In the genomic region with DNA sequence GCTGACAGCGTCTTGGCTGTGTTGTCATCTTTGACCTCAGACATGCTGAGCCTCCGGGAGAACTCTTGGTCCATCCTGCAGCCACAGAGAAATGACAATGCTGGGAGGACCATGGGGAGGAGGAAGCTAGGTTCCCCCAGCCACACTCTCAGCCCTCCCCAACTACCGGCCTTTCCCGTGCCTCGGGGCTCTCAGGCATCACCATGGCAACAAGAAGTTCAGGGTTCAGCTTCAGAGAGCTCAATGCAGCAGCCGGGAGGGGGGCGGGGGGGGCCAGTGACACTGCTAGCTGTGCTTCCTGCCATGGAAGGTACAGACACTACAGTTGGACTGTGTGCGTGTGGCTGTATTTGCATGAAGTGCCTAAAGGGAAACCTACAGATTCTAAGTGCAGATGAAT, we compare ENCODE assay signal across 11 mouse cellular contexts.
A peak's percentile ranks its signal among the peaks of the same experiment; 100 is the strongest.
DNase-seq lines count a peak whose midpoint lies in the region; ATAC-seq and TF ChIP-seq lines count a peak whose summit lies in the region.
"Had no signal": no experiment of that assay in that cellular context is flagged by ENCODE, and none has a peak within 500 bp of the region (broad histone marks: within the 10 kb centered on the region; RNA-seq: fewer than 3 reads in every experiment).

No protein-coding gene starts in this region.

- no peaks in the 10 kb centered on the region for H3K27me3 ChIP-seq in forebrain, embryonic 16.5 days (replicated peaks; ENCODE audit: control insufficient read depth, insufficient read depth, low read length)
- H3K27me3 ChIP-seq in midbrain, embryonic 13.5 days: no peaks in the 10 kb centered on the region
- H3K27me3 ChIP-seq: liver, embryonic 15.5 days had no signal

- peak; percentile 23; the same call in 1 of the 2 replicates for ATAC-seq in forebrain, embryonic 16.5 days
- 0 out of 2 replicates have a peak, but pooled peaks have one; percentile 68 for ATAC-seq in midbrain, embryonic 13.5 days

- H3K27ac ChIP-seq in ES-E14 (ENCODE audit: insufficient read depth, low read depth, low read length, poor library complexity, severe bottlenecking): peak overlapping the region; percentile 81
- H3K27ac ChIP-seq in forebrain, embryonic 16.5 days (ENCODE audit: low read length): no peak overlapping the region
- peak overlapping the region; percentile 59 for H3K27ac ChIP-seq in midbrain, embryonic 13.5 days

- H3K4me3 ChIP-seq in ES-E14 (ENCODE audit: insufficient read depth in 1 of 2, low read depth in 1 of 2, low read length in 2 of 2, poor library complexity in 1 of 2, severe bottlenecking in 1 of 2): peak overlapping the region in 1 of 2 experiments; percentile 26; a peak in 1 of 4 replicates
- no peak overlapping the region for H3K4me3 ChIP-seq in forebrain, embryonic 16.5 days (replicated peaks; ENCODE audit: low read length)
- H3K4me3 ChIP-seq in midbrain, embryonic 13.5 days (replicated peaks): no peak overlapping the region
- H3K4me3 ChIP-seq: liver, embryonic 15.5 days had no signal

- H3K36me3 ChIP-seq in ES-E14 (ENCODE audit: control insufficient read depth, insufficient read depth, low read length, poor library complexity, severe bottlenecking): peaks cover 23% of the 10 kb centered on the region
- peaks cover 17% of the 10 kb centered on the region for H3K36me3 ChIP-seq in forebrain, embryonic 16.5 days (ENCODE audit: control insufficient read depth, insufficient read depth)
- peaks cover 76% of the 10 kb centered on the region for H3K36me3 ChIP-seq in midbrain, embryonic 13.5 days
- H3K36me3 ChIP-seq: liver, embryonic 15.5 days had no signal

- DNase-seq in kidney, postnatal 14 days: peak; percentile 9
- no peak for DNase-seq in kidney, adult 11 months
- no peak for DNase-seq in ES-E14 (ENCODE audit: low read depth, low spot score)
- no peak for DNase-seq in layer of hippocampus, postnatal 36 days
- DNase-seq in adrenal gland, postnatal 4 days (ENCODE audit: low spot score in 2 of 2): no peak
- no peak for DNase-seq in heart, adult 11 months
- DNase-seq: cerebellum, adult 18-20 months; heart, postnatal 14 days had no signal

- 44% methylated on average over 8 of the region's 8 CpGs for WGBS in forebrain, embryonic 16.5 days
- whole genome bisulfite sequencing in midbrain, embryonic 13.5 days: 13% methylated on average over 8 of the region's 8 CpGs

- in situ Hi-C loops in ES-E14 (cut with MboI; ENCODE audit: low sequenced_read_pairs in 2 of 2, unreplicated experiment in 2 of 2): no loop called here

- H3K9ac ChIP-seq in ES-E14 (ENCODE audit: insufficient read depth, low read depth, low read length, poor library complexity, severe bottlenecking): 0 out of 2 replicates have a peak overlapping the region, but pooled peaks have one; percentile 18
- no peak overlapping the region for H3K9ac ChIP-seq in forebrain, embryonic 16.5 days (replicated peaks; ENCODE audit: low read depth, low read length)
- H3K9ac ChIP-seq in midbrain, embryonic 13.5 days (replicated peaks): no peak overlapping the region
- H3K9ac ChIP-seq: liver, embryonic 15.5 days had no signal

- H3K4me2 ChIP-seq in forebrain, embryonic 16.5 days (ENCODE audit: low read length): no peak overlapping the region
- H3K4me2 ChIP-seq in midbrain, embryonic 13.5 days (replicated peaks): no peak overlapping the region
- H3K4me2 ChIP-seq: liver, embryonic 15.5 days had no signal

- peaks cover 23 to 40% of the 10 kb centered on the region in 2 experiments for H3K4me1 ChIP-seq in ES-E14 (ENCODE audit: control insufficient read depth in 2 of 2, insufficient read depth in 2 of 2, low read length in 2 of 2, poor library complexity in 1 of 2)
- H3K4me1 ChIP-seq in forebrain, embryonic 16.5 days (replicated peaks; ENCODE audit: control insufficient read depth, insufficient read depth, low read length): no peaks in the 10 kb centered on the region
- H3K4me1 ChIP-seq in midbrain, embryonic 13.5 days (replicated peaks): peaks cover 15% of the 10 kb centered on the region

- no peaks in the 10 kb centered on the region for H3K9me3 ChIP-seq in ES-E14 (ENCODE audit: control insufficient read depth, insufficient read depth, low read depth, low read length)
- H3K9me3 ChIP-seq in forebrain, embryonic 16.5 days (ENCODE audit: control insufficient read depth, low read length): no peaks in the 10 kb centered on the region
- H3K9me3 ChIP-seq in midbrain, embryonic 13.5 days: no peaks in the 10 kb centered on the region
- H3K9me3 ChIP-seq: liver, embryonic 15.5 days had no signal

TF ChIP-seq in ES-E14, 5 proteins besides CTCF, POLR2A, EP300 and RAD21:
- TF ChIP-seq CHD2 (IDR thresholded peaks at IDR 0.05; ENCODE audit: low read depth, low read length) (no peak), ZC3H11A (IDR thresholded peaks at IDR 0.05; ENCODE audit: borderline replicate concordance, low read depth, low read length) (no peak), ZNF384 (IDR thresholded peaks at IDR 0.05; ENCODE audit: low read depth, low read length) (no peak)
